Mouse (Mus musculus) cortical plate, adult 2 months (tissue): ENCODE results near the gene Cnmd. TPM values are rescaled to one million over a fixed set of nuclear protein-coding genes. Genes with fewer than 3 reads are reported as not detected.

Experiments
- H3K27ac ChIP-seq: fragments of 200-500 bp; 2 replicates; pipeline ENCODE4 v1.5.1; 2012; ENCODE audit warnings: low read length, control low read depth, inconsistent platforms; ENCODE audit not compliant: insufficient read depth
- H3K4me1 ChIP-seq: fragments of 200-500 bp; 2 replicates; pipeline ENCODE4 v1.6.1; 2011; ENCODE audit warnings: low read length; ENCODE audit not compliant: control insufficient read depth, insufficient read depth
- H3K4me3 ChIP-seq: fragments of 200-500 bp; 2 replicates; pipeline ENCODE4 v1.5.1; 2011; ENCODE audit warnings: mild to moderate bottlenecking, low read length, control low read depth; ENCODE audit not compliant: insufficient read depth
- CTCF ChIP-seq: fragments of 200-500 bp; IDR thresholded peaks from 2 replicates; pipeline ENCODE4 v1.5.1; 2011; ENCODE audit warnings: mild to moderate bottlenecking, control low read depth, low read length; ENCODE audit not compliant: insufficient read depth; ENCODE audit errors: extremely low read depth
- POLR2A ChIP-seq: fragments of 200-500 bp; IDR thresholded peaks from 2 replicates; pipeline ENCODE4 v1.6.1; 2011; ENCODE audit warnings: mild to moderate bottlenecking, low read length, control low read depth; ENCODE audit not compliant: insufficient read depth; ENCODE audit errors: extremely low read depth
- polyA plus RNA-seq: library from polyadenylated mRNA; depleted of rRNA; stranded (reverse); fragments of >200 nt; gene quantifications from 2 replicates; pipeline ENCODE4 v1.2.3, GENCODE M21; 2012; rRNA removed

Gene Cnmd
- 2.7 and 3.0 TPM in 2 replicates for polyA plus RNA-seq

DNA sequence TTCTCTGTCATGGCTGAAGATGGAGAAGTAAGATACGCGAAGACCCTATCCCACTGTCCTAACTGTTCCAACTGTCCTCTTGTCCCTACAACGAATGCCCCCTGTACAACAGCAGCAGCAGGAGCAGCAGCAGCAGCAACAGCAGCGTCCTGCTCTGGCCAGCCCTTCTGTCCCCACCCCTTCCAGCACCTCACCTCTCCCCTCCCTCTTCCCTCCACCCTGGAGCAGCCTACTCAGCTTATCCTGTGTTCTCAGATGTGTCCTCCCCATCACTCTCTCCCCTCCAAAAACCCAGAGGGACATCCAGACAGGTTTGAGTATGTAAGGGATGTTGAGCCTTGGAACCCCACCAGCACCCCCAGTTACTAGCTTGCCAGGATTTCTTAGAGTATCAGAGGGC lies at the start of gene Cnmd:
Gene Cnmd (minus strand): TSS at position 170 of the 400 bp plus-strand sequence.
- no peak within 1 kb of the TSS for H3K27ac ChIP-seq
- H3K4me1 ChIP-seq = no peaks in the 10 kb centered on the region; the same call in 1 of the 2 replicates
- no peak for TF ChIP-seq CTCF
- TF ChIP-seq POLR2A = no peak
- H3K4me3 ChIP-seq = no peak within 1 kb of the TSS

GRCm38 (mm10) chr14:79711301-79711700 lies 49.3 kb upstream of the Cnmd start:
- Histone ChIP-seq H3K4me1 (no peaks in the 10 kb centered on the region), H3K4me3 (no peak overlapping the region), H3K27ac (no peak overlapping the region)
- no peak for TF ChIP-seq CTCF
- no peak for TF ChIP-seq POLR2A

GRCm38 (mm10) chr14:79703523-79704172 lies 41.7 kb upstream of the Cnmd start:
- H3K27ac ChIP-seq = no peak overlapping the region
- TF ChIP-seq POLR2A (no peak), CTCF (no peak)

DNA sequence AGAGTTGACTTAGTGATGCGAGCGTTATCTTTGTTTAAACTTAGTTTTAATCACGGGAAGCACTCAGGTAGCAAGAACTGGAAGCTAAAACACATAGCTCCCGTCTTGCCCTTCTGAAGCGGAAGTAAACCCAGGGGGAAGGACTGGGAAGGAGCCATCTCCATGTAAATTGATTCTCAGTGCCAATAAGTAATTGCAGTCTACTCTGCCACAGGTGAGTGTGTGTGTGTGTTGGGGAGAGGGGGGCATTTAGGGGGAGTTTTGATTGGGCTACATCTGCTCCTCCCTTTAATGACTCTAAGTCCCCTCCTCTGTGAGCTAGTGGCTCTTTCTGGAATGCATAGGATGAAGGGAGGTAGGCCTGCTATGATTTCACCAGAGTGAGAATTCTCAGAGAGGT lies 39.6 kb upstream of the Cnmd start:
- Histone ChIP-seq H3K4me1 (no peaks in the 10 kb centered on the region), H3K27ac (no peak overlapping the region), H3K4me3 (no peak overlapping the region)
- TF ChIP-seq POLR2A (no peak), CTCF (no peak)

More at GRCm38 (mm10) chr14:79703523-79704172, 41.7 kb upstream of the Cnmd start:
- Histone ChIP-seq H3K4me1 (no peaks in the 10 kb centered on the region), H3K4me3 (no peak overlapping the region)

DNA sequence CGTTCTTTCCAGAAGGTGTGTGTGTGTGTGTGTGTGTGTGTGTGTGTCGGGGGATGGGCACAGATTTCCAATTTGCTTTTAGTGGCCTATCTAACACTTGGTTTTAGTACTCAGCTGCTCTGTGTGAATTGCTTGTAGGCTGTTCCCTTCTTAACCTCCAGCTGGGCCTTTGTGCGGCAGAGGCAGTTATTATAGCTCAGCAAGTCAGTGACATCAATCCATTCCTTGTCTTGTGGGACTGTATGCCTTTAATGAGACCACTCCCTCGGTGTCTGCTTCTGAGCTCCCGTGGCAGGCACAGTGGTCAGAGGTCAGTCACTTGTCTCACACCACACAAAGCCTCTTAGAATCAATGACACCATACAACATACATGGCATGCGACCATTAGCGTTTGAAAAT lies 39.1 kb upstream of the Cnmd start:
- Histone ChIP-seq H3K27ac (peak overlapping the region; percentile 45; the same call in 1 of the 2 replicates), H3K4me1 (no peaks in the 10 kb centered on the region), H3K4me3 (no peak overlapping the region)
- no peak for TF ChIP-seq POLR2A

- TF ChIP-seq CTCF (no peak), POLR2A (no peak)
These were observed 37.4 kb upstream of the Cnmd start for GRCm38 (mm10) chr14:79699381-79699780.

GRCm38 (mm10) chr14:79690068-79690844 lies 28.3 kb upstream of the Cnmd start:
- TF ChIP-seq POLR2A = no peak
- TF ChIP-seq CTCF = no peak
- Histone ChIP-seq H3K27ac (no peak overlapping the region), H3K4me1 (no peaks in the 10 kb centered on the region), H3K4me3 (no peak overlapping the region)

More at GRCm38 (mm10) chr14:79699381-79699780, 37.4 kb upstream of the Cnmd start:
- no peak overlapping the region for H3K4me3 ChIP-seq
- no peaks in the 10 kb centered on the region for H3K4me1 ChIP-seq
- H3K27ac ChIP-seq = no peak overlapping the region

- H3K4me3 ChIP-seq = no peak overlapping the region
- no peak for TF ChIP-seq POLR2A
- no peak for TF ChIP-seq CTCF
- H3K4me1 ChIP-seq = peaks cover 5% of the 10 kb centered on the region
- H3K27ac ChIP-seq = no peak overlapping the region
These were observed 18.7 kb upstream of the Cnmd start for GRCm38 (mm10) chr14:79680652-79681051.

DNA sequence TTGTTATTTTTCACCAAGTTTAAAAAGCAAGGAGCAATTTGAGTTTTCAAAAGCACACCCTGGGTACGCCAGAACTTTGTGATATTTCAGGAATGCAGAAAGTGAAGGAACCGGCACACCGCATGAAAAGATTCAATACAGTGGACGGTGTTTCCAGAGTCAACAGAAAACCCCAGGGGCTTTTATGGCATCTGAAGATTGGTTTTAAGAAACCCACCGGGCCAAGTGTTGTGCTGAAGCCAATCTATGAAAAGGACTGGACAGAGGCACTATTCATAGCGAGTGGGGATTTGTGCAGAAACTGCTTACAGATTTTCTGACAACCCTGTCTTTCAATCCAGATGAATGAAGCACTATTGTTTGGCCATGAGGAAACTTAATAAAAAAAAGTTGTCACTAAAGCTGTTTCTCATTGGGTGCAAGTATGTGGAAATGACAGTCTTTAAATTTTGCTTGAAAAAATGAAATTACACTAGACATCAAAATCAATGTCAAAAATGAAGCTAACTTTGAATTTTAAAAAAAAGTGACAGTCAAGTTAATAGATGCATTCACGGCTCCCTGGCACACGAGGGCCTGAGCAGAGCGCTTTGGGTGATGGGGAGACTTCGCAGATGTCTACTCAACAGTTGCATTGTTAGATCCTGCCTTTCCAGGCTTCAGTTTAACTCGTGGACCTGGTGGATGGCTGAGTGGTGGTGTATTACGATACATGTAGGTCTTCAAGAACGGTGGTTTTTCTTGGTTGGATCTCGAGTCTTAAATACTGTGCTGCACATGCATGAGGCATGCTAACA lies 16.1 kb upstream of the Cnmd start:
- H3K27ac ChIP-seq = peak overlapping the region; percentile 70

More for the DNA sequence above, 16.1 kb upstream of the Cnmd start:
- H3K4me3 ChIP-seq = no peak overlapping the region
- H3K4me1 ChIP-seq = peaks cover 5% of the 10 kb centered on the region
- TF ChIP-seq POLR2A (no peak), CTCF (no peak)
